Mouse (Mus musculus): Measurements from ENCODE around the gene Iqcn.

Gene Iqcn

DNA sequence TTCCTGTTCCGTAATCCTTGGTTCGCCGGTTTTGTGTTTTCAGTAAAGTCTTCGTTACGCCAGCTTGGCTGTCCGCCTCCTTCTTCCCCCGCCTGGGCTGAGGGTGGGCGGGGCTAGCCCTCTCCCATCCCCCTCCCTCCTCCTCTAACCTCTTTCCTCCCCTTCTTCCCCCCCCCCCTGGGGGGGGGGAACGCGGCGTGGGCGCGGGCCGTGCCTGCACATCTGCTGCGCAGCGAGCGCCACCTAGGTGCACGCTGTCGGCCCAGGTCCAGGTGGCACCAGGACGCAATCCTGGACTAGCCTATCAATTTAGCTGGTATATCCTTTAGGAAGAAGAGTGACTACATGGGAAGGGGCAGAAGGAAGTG, 2.7 kb upstream of the Iqcn start:
- peak; percentile 93 for DNase-seq (ENCODE audit: low spot score)

DNA sequence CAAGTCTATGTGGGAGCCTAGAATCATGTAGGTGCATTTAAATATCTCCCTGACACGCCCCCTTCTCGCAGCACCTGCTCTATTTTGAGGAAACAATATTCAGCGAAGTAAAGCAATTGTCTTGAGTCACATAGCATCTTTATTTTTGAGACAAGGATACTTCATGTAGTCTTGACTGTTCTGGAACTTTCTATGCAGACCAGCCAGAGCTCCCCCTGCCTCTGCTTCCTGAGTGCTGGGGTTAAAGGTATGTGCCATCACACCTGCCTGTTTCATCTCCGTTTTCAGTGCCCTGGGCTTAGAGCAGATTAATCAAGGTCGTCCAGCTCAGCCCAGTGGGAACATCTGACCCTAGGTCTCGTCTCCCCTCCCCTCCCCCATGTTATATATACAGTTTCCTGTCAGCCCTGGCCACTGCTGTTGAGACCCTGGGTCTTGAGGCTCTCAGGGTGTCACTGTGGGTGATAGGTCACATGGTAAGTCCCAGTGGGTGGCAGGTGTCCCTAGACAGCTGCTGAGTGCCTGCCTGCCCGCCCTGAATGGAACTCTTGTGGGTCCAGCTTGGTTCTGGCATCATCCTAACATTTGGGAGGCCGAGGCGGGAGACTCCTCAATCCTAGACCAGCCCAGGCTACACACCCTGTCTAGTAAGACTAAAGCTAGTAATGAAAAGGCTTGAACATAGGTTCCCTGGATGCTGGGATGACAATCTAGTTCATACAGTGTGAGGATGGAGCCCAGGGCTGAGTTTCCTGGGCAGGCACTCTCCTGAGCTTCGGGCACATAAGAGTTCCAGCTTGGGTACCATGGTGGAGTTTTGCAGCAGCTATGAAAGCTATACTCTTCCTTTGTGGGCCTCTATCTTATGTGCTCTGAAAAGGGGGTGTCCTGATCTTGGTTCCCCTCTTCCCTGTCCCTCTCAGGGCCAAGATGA, 1.9 kb upstream of the Iqcn start:
- DNase-seq (ENCODE audit: low spot score), result no peak

DNA sequence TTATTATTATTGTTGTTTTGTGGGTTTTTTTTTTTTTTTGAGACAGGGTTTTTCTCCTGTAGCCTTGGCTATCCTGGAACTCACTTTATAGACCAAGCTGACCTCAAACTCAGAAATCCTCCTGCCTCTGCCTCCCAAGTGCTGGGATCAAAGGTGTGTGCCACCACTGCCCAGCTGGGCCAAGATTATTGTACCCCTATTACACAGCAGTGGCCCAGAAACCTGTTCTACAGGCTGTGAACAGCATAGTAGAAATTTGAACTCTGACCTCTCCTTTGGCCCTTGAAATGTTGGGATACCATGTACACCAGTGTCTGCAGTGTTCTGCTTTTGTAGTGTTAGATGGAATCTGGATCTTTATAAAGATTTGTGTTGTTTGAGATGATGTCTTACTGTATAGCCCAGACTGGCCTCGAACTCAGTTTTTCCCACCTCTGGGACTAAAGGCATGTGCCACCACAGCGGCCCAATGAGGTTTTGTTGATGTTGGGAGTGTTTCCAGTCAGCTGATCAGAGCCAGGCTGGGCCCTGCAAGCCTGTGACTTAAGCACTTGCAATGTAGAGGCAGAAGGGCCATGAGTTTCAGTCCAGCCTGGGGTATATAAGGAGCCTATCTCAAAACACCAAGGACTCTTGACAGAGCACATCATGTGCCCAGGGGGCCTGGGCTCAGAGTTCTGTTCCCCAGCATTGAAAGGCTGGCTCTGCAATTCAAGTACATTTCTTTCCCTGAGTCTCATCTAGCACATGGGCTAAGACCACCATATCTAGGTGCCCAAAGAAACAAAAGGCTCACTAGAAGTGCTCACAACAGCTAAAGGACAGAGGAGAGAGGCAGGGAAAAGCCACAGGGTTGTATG, 1.0 kb upstream of the Iqcn start:
- no peak for DNase-seq (ENCODE audit: low spot score)

DNA sequence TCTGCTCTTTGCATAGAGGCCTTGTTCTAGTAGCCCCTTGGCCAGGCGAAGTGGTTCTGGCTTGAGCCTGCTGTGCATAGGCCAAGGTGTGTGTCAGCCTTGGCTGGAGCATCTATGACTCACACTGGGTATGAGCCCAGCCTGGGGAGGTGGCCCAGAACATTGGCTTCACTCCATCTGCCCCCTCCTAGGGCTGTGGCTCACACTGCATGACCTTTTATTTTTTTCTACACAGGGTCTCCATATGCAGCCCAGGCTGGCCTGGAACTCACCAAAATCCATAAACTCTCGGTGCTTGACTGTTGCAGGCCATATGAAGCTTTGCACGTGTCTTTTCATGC, 445 bp upstream of the Iqcn start:
- DNase-seq (ENCODE audit: low spot score), result no peak

DNA sequence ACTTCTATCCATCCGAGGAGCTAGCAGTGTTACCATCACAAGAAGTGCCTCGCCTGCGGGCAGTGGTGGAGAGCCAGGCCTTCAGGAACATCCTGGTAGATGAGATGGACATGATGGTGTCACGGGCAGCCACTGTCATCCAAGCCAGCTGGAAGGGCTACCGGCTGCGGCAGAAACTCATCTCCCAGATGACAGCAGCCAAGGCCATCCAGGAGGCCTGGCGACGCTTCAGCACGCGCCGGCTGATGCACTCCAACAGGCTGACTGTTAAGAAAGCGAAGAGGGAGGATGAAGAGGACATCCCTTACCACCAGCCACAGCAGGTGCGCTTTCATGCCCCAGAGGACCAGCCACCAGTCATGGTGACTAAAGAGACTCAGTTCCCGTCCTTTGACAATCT, 5.0 kb downstream of the Iqcn start:
- no peak for DNase-seq (ENCODE audit: low spot score)

DNA sequence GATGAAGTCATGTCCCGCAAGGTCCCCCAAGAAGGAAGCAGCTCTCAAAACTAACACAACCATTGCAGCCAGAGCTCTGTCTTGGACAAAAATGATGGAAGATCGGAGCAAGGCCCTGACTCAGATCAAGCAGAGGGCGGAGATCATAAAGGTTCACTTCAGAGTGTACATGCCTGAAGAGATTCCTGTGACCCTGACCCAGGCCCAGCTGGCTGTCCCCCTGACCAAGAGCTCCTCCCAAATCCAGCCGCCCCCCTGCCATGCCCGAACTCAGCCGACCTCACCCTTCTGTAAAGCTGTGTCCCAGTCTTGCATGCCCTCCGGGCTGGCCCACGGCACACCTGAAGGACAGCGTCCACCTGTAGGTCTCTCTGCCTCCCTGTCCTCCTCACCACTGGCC, 6.5 kb downstream of the Iqcn start:
- DNase-seq (ENCODE audit: low spot score), result no peak

DNA sequence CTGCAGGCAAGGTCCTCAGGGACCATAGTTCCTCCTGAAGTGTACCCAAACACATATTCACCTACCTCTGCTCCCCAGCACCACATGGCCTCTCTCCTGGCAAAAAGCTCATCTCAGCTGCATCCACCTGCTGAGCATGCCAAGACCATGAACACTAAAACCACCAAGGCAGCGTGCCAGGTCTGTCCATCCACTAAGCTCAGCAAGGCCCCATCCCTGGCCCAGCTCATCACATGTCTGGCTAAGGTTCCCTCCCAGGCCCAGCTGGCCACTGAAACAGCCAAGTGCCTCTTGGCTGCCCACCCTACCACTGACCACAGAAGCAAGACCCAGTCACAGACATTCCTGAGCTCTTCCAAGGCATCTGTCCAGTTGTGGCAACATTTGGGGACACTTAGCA, 7.0 kb downstream of the Iqcn start:
- DNase-seq (ENCODE audit: low spot score), result no peak

DNA sequence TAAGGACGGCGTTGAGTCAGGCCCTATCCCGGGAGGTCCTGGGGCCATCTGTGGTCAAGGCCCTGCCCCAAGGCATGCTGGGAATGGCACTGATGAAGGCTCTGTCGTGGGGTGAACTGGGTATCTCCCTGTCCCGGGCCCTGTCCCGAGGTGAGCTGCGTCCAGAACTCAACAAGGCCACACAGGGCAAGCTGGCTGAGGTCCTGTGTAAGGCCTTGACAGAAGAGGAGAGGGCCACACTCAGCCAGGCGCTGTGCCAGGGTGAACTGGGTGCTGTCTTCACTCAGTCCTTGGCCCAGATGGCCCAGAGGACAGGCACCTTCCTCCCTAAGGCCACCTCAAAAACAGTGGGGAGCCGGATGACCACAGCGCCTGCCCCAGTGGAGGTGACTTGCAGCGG, 7.8 kb downstream of the Iqcn start:
- DNase-seq (ENCODE audit: low spot score), result no peak

DNA sequence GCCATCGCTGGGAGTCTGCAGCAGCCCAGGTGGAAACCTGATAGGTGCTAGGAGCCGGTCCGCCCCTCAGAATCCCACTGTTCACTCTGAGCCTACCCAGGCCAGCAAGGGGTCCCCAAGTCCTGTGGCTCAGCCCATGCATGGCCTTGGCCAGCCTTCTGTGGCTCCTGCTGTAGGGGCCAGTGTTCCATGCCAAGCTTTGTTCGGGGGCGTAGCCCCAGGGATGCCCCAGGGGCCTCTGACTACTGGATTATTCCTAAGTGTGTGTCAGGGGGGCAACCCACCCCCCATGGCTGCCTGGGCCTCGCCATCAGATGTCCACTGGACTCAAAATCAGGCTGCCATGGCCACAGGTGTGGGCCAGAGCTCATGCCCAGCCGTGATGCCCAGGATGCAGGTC, 10.7 kb downstream of the Iqcn start:
- no peak for DNase-seq (ENCODE audit: low spot score)

DNA sequence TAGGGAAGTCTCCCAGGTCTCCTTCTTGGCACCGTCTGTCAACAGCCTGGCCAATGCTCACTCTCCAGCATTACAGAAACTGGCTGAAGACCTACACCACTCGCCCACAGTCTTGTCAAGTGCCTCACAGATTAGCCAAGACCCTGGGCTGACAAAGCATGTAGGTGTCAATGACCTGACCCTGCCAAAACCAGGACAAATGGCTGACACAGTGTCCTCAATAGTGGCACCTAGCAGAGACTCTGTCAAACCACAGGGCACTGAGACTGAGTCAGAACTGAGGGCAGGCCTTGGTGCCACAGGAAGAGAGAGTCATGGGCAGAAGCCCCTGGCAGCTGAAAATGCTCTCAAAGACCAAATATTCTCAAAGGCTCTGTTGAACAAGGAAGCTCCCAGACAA, 11.8 kb downstream of the Iqcn start:
- DNase-seq (ENCODE audit: low spot score), result no peak

DNA sequence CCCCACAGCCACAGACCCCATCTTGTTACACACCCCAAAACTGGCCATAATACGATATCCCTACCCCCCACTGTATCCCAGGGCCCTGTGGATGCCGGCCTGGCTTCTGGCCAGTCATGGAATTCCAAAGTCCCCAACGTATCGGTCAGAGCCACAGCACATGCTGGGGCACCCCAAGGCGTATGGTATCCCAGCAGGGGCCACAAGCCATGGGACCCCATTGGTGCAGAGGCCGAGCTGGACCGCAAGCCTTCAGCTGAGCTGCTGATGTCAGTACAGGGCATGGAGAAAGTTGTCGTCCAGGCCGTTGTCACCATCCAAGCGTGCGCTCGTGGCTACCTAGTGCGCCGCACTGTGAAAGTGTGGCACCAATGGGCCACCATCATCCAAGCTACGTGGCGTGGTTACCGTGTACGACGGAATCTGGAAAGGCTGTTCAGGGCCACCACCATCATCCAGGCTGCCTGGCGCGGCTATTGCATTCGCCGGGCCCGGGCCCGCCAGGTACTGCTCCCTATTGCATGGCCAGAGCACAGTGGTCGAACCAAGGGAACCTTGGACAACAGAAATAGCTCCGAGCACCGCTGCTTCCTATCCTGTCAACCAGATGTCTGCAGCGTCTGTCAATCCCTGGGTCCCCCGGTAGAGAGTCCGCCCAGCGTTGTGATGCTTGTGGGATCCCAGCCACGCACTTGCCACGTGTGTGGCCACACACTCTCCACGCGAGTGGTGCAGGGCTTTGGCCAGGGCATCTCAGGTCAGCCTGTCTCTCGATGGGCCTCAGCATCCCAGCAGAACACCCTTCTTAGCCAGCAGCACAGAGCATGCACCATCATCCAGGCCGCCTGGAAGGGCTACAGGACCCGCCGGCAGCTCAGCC, 13.5 kb downstream of the Iqcn start:
- no peak for DNase-seq (ENCODE audit: low spot score)

DNA sequence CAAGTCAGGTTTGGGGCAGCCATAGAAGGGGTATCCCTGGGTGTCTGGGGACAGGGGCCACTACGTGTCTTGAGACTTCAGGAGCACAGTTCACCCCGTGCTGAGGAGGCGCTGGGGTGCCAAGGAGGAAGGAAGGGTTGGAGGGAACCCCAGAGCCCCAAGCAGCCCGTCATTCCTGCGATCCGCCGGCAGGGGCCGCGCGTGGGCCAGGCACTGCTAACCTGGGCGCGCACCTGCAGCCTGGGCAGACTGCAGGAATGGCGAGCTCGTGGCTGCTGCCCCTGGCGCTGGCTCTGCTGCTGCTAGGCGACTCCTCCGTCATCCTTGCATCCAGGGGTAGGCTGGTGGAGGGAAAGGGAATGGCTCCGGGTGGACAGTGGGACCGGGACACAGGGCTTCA, 15.0 kb downstream of the Iqcn start, which contains the start of gene Gm3336:
Gm3336 (plus strand) TSS at position 247 of the 400 bp plus-strand sequence.
- DNase-seq (ENCODE audit: low spot score), result no peak

DNA sequence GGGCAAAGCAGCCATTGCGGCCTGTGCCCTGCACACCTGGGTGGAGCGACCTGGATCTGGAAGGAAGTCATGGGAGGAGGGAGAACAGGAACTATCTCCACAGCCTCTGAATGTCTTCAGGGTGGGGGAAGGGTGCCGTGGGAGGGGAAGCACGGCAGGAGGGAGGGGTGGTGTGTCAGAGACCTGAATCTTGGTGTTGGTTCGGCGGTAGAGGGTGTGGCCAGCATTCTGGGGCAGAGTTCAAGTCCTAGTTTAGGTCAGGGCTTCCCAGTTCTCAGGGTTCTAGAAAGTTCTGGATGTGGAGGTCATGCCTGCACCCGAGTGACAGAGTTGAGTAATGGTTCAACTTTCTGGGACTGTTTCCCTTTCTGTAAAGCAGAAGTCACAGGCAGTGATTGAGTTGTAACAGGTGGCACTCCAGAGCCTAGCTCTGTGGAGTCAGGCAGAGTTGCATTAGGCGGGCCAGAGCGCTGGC, 16.6 kb downstream of the Iqcn start:
- no peak for DNase-seq (ENCODE audit: low spot score)

DNA sequence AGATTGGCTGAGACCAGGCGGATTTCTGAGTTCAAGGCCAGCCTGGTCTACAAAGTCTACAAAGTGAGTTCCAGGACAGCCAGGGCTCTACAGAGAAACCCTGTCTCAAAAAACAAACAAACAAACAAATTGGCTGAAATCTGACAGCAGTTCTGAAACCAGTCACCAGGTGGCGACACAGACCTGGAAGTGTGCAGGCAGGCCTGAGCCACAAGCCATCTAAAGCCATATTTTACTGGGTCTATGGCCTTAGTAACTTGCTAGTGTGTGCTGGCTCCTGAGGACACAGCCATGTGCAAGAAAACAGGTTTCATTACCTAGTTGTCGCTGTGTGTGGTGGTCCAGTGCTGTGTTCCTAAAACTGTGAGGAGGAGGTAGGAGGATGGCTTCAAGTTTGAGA, 17.5 kb downstream of the Iqcn start:
- DNase-seq (ENCODE audit: low spot score), result no peak

DNA sequence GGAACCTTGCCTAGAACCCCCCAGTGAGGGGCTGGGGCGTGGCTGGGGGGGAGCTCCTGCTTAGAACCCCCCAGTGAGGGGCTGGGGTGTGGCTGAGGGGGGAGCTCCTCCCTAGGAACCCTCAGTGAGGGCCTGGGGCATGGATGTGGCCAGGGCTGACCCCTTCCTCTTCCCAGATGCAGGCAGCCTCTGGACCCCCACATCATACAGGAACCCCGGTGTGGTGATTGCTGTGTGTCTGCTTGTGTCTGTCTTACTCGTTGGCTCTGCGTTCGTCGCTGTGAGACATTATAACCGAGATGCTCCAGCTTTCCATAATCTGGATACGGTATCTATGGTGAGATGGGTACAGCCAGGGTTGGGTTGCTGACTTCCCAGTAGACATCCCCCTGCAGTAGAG, 18.3 kb downstream of the Iqcn start:
- no peak for DNase-seq (ENCODE audit: low spot score)

DNA sequence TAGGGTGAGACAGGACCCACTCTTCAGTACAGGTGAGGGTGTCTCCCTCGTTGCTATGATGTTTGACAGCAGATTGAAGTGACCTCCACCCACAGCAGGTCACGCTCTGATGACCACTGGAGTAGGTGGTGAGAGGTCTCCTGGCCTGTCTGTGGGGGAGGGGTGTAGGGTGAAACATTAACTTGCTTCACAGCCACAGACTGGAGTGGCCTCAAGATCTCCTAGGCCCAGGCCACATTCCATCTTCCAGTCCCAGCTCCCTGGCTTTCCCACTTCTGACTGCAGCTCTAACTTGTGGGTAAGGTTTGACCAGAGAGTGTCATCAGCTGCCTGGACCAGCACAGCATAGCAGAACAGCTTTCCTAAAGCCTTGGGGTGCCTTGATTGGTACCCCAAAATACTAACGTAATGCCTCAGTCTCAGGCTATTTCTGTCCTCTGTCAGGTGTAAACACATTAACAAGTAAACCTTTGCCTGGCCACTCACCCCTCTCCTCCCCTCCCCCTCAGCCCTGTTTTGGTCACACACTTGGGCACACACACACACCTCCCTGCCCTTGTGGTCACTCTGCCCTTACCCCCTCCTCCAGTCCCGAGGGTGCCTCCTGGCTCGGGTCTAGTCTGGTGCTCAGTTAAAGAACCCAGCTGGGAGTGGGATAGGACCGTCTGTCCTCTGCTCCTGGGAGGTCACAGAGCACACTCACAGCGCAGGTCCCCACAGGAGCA, 20.4 kb downstream of the Iqcn start, which contains the start of gene Pde4c:
Pde4c (plus strand) TSS at position 235 of the 725 bp plus-strand sequence.
- DNase-seq (ENCODE audit: low spot score), result peak; percentile 89

DNA sequence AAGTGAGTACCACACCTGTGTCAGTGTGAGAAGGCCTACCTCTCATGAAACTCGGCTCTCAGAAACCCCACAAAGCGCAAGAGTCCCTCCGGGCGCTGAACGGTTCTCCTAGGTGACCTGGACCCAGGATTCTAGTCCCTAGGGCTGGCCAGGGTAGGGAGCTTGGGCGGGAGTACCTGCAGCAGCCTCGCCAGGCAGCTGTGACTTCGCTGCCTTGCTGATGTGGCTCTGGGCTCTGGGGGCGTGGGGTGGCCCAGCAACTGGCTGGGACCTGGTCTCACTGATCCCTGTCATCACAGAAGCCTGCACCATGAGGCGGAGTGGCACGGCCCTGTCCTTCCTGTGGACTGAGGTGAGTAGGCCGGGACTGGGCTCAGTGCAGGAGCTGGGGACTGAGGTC, 21.0 kb downstream of the Iqcn start:
- DNase-seq (ENCODE audit: low spot score), result no peak

DNA sequence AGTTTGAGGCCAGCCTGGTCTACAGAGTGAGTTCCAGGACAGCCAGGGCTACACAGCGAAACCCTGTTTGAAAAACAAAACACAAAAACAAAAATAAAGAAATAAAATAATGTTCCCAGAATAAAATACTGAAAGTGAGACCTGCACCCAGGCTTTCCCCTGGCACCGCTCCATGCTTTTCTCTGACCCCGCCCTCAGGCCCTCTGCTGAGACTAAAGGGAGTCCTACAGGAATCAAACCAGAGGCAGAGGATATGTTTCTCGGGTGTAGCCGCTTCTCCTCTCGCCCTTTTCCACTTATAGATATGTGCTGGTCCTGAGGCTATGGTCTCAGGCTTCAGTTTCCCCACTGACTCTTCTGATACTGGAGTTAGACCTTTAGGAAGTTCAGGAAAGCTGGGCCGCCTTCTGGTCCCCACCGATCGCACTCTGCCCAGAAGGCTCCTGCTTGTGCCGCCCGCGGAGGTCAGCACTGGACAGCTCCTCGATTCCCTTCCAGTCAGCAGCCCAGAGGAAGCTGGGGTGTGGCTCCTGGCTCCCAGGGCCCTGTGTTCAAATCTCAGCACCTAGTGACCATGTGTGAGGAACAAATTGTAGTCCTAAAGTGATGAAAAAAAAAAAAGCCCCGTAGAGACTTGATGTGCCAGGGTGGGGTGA, 22.7 kb downstream of the Iqcn start:
- DNase-seq (ENCODE audit: low spot score), result no peak

DNA sequence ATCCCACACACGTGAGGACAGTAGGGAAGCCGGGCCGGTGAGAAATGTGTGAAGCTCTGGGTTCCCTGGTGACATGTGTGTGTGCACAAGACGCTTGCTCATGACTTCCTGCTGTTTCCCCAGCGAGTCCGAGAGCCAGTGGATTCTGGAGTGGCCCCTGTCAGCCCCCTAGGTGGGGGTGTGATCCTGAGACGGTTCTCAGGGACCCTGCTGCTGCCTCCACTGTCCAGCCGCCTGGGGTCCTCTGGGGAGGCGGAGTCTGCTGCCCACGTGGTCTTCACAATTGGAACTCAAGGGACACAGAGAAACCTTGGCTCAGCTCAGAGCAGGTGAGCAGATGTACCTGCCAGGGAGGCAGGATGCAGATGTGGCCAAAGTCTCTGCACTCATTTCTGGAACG, 23.5 kb downstream of the Iqcn start:
- no peak for DNase-seq (ENCODE audit: low spot score)

DNA sequence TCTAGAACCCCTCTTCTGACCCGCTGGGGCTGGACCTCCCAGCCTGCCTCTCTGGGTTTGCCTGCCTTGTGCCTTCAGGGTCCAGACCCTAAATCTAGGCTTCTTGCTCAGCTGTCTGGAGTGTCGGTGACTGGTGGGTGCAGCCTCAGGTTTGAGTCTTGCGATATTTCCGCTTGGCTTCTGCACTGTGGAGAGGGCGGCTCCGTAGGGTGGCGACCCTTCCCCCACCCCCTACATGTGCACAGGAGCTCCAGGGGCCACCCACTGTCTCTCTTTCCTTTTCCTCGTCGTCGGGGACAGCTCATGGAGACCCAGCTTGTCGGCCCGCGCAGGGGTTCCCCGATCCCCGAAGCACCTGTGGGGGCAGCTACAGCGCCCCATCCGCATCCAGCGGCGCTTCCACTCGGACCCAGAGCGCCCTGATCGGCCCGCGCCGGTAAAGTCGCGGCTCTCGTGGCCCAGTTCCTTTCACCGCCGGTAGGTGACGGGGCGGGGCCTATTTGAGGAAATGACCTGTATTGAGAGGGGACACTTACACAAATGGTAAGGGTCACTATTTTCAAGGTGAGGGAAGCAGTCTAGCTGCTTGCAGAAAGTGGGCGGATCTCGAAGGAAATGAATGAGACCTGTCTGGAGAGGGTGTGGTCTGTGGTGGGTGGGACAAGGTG, 26.7 kb downstream of the Iqcn start:
- no peak for DNase-seq (ENCODE audit: low spot score)

Measured in yolk sac, embryonic 10.5 days (tissue).